Mouse (Mus musculus): Measurements from ENCODE around the gene Klk1b26. TPM values are rescaled to one million over a fixed set of nuclear protein-coding genes. Genes with fewer than 3 reads are reported as not detected.

Klk1b26 gene
- polyA plus RNA-seq, 1 experiment from 2014 or later: not detected

Other genes with a start within 250 kb of the Klk1b26 start
- not detected in 2 replicates for gene Klk12, start 243.3 kb upstream of the Klk1b26 start, polyA plus RNA-seq (2016; fragmentation: Nextera tagmentation; extraction: Ambion mirVana)
- not detected in 2 replicates for gene Klk11, start 237.6 kb upstream of the Klk1b26 start, polyA plus RNA-seq (2016; fragmentation: Nextera tagmentation; extraction: Ambion mirVana)
- 0.23 TPM in 1 of 2 replicates, not detected in the other for gene Klk10, start 231.1 kb upstream of the Klk1b26 start, polyA plus RNA-seq (2016; fragmentation: Nextera tagmentation; extraction: Ambion mirVana)
- gene Klk9, start 220.3 kb upstream of the Klk1b26 start, polyA plus RNA-seq (2016; fragmentation: Nextera tagmentation; extraction: Ambion mirVana): not detected in 2 replicates
- 24.4 and 25.0 TPM in 2 replicates for gene Klk8, start 214.6 kb upstream of the Klk1b26 start, polyA plus RNA-seq (2016; fragmentation: Nextera tagmentation; extraction: Ambion mirVana)
- gene Klk7, start 200.9 kb upstream of the Klk1b26 start, polyA plus RNA-seq (2016; fragmentation: Nextera tagmentation; extraction: Ambion mirVana): 0.26 TPM in 1 of 2 replicates, not detected in the other
- not detected in 2 replicates for gene Klk6, start 187.7 kb upstream of the Klk1b26 start, polyA plus RNA-seq (2016; fragmentation: Nextera tagmentation; extraction: Ambion mirVana)
- not detected in 2 replicates for gene Klk5, start 170.2 kb upstream of the Klk1b26 start, polyA plus RNA-seq (2016; fragmentation: Nextera tagmentation; extraction: Ambion mirVana)
- gene Klk4, start 131.0 kb upstream of the Klk1b26 start, polyA plus RNA-seq (2016; fragmentation: Nextera tagmentation; extraction: Ambion mirVana): 0.18 TPM in 1 of 2 replicates, not detected in the other
- not detected in 2 replicates for gene Klk15, start 78.4 kb upstream of the Klk1b26 start, polyA plus RNA-seq (2016; fragmentation: Nextera tagmentation; extraction: Ambion mirVana)
- gene Klk1b8, start 61.5 kb upstream of the Klk1b26 start, polyA plus RNA-seq (2016; fragmentation: Nextera tagmentation; extraction: Ambion mirVana): not detected in 2 replicates
- not detected in 2 replicates for gene Klk1b1, start 45.4 kb upstream of the Klk1b26 start, polyA plus RNA-seq (2016; fragmentation: Nextera tagmentation; extraction: Ambion mirVana)
- not detected in 2 replicates for gene Klk1b9, start 36.1 kb upstream of the Klk1b26 start, polyA plus RNA-seq (2016; fragmentation: Nextera tagmentation; extraction: Ambion mirVana)
- not detected in 2 replicates for gene Klk1b11, start 16.3 kb upstream of the Klk1b26 start, polyA plus RNA-seq (2016; fragmentation: Nextera tagmentation; extraction: Ambion mirVana)
- gene Klk1b27, start 40.1 kb downstream of the Klk1b26 start, polyA plus RNA-seq (2016; fragmentation: Nextera tagmentation; extraction: Ambion mirVana): not detected in 2 replicates
- not detected in 2 replicates for gene Klk1b21, start 90.2 kb downstream of the Klk1b26 start, polyA plus RNA-seq (2016; fragmentation: Nextera tagmentation; extraction: Ambion mirVana)
- not detected in 2 replicates for gene Klk1b22, start 100.5 kb downstream of the Klk1b26 start, polyA plus RNA-seq (2016; fragmentation: Nextera tagmentation; extraction: Ambion mirVana)
- not detected in 2 replicates for gene Klk1b16, start 124.6 kb downstream of the Klk1b26 start, polyA plus RNA-seq (2016; fragmentation: Nextera tagmentation; extraction: Ambion mirVana)
- not detected in 2 replicates for gene Klk1b24, start 176.1 kb downstream of the Klk1b26 start, polyA plus RNA-seq (2016; fragmentation: Nextera tagmentation; extraction: Ambion mirVana)
- gene Klk1b3, start 186.0 kb downstream of the Klk1b26 start, polyA plus RNA-seq (2016; fragmentation: Nextera tagmentation; extraction: Ambion mirVana): not detected in 2 replicates
- gene Klk1b4, start 195.3 kb downstream of the Klk1b26 start, polyA plus RNA-seq (2016; fragmentation: Nextera tagmentation; extraction: Ambion mirVana): not detected in 2 replicates
- gene Klk1b5, start 203.8 kb downstream of the Klk1b26 start, polyA plus RNA-seq (2016; fragmentation: Nextera tagmentation; extraction: Ambion mirVana): not detected in 2 replicates
- gene Klk1, start 213.2 kb downstream of the Klk1b26 start, polyA plus RNA-seq (2016; fragmentation: Nextera tagmentation; extraction: Ambion mirVana): not detected in 2 replicates
- gene Gm36864, start 224.0 kb downstream of the Klk1b26 start, polyA plus RNA-seq (2016; fragmentation: Nextera tagmentation; extraction: Ambion mirVana): not detected in 2 replicates
- 1.2 and 1.6 TPM in 2 replicates for gene 1700028J19Rik, start 234.5 kb downstream of the Klk1b26 start, polyA plus RNA-seq (2016; fragmentation: Nextera tagmentation; extraction: Ambion mirVana)
- 99.8 and 109 TPM in 2 replicates for gene 2410002F23Rik, start 234.6 kb downstream of the Klk1b26 start, polyA plus RNA-seq (2016; fragmentation: Nextera tagmentation; extraction: Ambion mirVana)
- not detected in 2 replicates for gene Acp4, start 245.2 kb downstream of the Klk1b26 start, polyA plus RNA-seq (2016; fragmentation: Nextera tagmentation; extraction: Ambion mirVana)
- gene Gm15517, start 249.3 kb downstream of the Klk1b26 start, polyA plus RNA-seq (2016; fragmentation: Nextera tagmentation; extraction: Ambion mirVana): not detected in 2 replicates

All from heart, embryonic 12.5 days (tissue).